Mouse (Mus musculus): ENCODE data around the gene Gnmt.
"Not testable (repeated sequence)": the region's sequence is repeated elsewhere in the genome, so short reads cannot be mapped to it uniquely, and the experiment has no call there.

Gnmt gene

DNA sequence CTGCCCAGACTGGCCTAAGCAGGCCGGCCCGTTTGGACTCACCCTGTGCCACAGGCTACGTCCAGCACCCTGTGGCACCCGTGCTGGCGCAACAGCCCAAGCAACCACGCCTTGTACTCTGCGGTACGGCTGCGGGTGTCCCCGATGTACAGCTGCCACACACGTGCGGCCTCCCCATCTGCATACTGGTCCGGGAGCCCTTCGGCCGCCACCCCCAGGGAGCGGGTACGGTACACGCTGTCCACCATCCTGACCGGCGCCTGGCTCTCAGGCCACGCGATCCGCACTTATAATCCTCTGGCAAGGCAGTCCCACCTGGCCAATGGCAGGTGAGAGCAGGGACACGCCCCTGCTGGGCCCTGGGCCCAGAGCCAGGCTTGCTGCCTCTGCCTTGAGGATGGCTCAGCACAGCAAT is at the start of gene Gnmt:
Gene Gnmt (minus strand): TSS at position 265 of the 415 bp plus-strand sequence.
- no peak for DNase-seq

DNA sequence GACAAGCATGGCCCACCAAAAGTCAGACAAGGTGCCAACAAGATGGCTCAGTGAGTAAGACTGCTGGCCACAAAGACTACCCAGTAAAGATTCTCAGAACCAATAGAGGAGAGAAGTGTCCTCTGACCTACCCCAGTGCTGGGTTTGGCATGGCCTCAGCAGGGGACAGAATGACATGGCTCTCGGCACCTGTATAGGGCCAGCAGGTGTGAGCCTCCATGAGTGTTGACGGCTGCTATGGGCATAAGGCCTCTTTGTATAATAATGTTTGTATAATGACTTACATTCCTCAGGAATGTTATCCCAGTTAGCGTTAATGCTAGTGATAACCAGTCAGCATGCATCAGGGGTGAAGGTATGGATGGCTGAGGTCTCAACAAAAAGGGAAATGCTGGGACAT is 47.1 kb upstream of the Gnmt start:
- DNase-seq, result no peak

DNA sequence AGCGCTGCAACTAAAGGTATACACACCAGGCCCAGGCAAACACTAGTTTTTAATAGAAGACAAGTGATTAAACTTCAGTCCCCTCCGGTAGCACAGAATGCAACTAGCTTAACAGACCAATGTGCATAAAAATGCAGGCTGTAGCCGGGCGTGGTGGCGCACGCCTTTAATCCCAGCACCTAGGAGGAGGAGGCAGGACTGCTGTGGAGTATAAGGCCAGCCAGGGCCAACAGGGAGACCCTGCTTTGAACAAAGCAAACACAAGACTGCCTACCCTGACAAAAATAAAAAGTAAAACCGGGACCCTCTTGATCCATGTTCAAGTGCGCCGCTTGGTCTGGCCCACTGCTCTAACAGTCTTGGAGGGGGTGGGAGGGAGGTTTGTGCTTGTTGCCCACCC is 46.1 kb upstream of the Gnmt start:
- DNase-seq, result no peak

DNA sequence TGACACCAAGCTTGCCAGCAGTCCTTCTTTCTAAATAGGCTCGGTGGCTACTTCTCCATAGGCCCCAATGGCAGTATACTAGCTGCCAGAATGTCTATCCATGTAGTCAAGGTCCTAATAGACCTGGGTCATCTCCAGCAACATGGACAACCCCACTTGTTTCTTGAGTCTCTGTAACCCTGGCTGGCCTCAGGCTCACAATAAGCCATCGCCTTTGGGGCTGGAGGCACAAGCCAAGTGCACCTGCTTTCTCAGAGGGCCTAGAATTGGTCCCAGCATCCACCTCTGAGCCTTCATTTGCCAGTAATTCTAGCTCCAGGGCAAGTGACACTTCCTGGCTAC is 45.1 kb upstream of the Gnmt start:
- DNase-seq, result no peak

DNA sequence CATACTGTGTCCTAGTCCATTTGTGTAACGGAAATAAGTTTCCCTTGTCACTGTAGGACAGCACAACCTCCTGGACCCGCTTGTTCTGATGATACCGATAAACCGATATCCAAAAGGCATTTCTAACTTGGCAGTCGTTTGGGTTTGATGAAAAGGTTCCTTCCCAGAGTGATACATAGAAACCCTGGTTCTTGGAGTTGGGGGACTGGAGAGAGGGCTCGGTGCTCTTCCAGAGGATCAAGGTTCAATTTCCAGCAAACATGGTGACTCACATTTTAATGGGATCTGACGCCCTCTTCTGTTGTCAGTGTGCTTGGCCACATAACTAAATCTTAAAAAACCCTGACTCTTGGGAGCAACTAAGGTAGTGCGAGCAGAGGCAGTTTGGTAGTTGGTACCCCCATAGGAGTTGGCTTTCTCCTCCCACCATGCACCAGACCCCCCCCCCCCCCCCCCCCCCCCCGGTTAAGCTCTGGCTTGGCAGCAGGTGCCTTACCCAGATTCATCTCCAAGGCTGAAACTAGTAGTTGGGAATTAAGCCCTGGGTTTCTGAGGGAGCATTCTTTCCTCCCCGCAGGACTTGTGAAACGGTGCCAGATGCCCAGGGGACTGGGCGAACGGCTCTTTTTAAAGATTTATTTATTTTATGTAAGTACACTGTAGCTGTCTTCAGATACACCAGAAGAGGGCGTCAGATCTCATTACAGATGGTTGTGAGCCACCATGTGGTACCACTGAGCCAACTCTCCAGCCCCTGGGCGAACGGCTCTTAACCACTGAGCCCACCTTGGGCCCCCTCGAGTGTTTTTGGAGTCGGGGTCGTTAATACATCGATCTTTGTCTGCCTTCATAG is 44.5 kb upstream of the Gnmt start:
- no peak for DNase-seq

DNA sequence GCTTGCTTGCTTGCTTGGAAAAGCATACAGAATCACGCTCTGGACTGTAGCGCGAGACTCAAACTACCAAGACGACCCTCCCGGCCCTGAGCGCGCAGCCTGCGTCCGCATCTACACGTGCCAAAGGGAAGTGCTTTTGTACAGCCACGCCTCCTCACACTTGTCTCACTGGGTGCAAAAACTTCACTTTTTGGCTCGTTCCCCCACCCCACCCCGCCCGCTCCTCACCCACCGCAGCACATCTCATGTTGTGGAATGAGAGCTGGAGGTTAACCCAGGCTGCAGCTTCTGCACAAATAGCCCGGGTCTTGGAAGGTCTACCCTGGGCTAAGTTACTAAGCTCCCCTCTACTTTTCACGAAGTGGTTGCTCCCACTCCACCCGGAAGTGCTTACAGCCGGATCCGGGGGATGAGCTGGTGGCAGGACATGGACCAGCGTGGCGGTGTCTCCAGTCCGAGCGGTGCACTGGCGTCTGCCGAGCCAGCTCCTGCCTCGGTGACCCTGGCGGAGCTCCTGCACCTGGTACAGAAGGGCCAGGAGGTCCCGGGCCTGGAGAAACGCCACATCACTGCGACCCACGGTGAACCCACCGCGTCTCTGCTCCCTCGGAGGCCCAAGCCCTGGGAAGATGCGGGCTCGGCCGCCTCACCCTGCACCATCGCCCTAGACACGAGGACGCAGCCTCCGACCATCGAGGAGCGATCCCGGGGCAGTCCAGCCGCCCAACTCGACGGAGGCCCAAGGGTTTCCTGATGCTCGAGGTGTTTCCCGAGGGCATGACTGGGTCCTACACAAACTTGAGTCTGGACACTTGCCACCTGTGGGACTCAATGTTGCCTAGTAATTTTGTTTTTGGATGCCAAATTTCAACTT is 43.7 kb upstream of the Gnmt start, which contains the start of gene 2310039H08Rik:
Gene 2310039H08Rik (plus strand): TSS at position 232 of the 874 bp plus-strand sequence.
- DNase-seq, result peak; percentile 76

DNA sequence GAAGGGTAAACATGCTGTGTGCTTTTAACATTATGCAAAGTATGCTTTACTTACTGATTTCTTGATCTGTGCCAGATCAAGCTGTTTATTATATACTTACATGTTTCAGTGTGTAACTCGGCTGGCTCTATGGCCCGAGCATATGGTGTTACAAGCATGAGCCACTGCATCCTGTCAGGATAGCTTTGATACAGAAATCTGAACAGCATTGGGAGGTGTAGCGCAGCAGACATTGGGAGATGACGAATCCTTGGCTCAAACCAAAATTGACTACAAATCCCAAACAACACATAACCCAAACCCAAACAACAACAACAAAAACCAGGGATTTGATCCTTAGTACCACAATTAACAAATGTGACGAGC is 43.1 kb upstream of the Gnmt start:
- DNase-seq, result no peak

DNA sequence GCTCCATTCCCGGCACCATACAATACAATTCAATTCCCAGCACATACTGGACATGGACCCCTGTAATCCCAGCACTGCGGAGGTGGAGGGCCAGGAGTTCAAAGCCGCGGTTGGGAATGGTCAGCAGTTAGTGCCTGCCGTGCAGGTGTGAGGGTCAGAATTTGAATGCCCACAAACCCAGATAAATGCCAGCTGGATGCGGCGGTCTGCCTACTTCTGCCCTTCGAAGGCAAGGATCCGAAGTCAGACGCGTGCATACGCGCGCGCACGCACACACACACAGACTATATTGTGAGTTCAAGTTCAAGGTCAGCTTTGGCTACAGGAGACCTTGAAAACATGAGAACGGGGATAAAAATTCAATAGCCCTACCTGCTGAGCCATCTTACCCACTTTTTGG is 42.6 kb upstream of the Gnmt start:
- no peak for DNase-seq

DNA sequence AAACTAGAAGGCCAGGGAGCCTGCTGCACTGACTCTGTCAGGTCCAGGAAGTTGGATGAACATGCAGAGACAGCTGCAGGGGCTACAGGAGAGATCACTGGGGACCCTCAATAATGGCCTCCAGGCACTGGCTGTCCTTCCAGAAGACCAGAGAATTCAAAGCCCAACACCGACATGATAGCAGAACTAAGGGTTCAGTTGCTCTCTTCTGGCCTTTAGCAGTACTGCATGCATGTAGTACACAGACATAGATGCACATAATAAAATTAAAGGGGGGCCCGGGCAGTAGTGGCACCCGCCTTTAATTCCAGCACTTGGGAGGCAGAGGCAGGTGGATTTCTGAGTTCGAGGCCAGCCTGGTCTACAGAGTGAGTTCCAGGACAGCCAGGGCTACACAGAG is 42.1 kb upstream of the Gnmt start:
- no peak for DNase-seq

DNA sequence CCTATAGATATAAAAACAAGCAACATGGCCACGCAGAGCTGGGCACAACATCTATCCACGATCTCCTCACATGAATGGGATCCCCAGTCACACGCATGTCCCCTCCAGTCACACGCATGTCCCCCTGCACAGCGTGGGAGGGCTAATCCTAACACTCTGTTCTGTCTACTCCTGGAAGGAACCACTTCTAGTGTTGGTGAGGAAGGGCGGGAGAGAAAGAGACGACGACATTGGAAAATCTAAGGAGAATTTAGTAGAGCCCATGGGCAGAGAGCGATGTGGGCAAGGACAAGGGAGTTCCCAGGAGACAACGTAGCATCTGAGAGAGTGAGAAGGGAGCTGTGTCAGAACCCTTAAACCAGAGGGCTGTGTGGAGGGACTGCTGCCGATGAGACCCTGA is 41.6 kb upstream of the Gnmt start:
- DNase-seq, result no peak

DNA sequence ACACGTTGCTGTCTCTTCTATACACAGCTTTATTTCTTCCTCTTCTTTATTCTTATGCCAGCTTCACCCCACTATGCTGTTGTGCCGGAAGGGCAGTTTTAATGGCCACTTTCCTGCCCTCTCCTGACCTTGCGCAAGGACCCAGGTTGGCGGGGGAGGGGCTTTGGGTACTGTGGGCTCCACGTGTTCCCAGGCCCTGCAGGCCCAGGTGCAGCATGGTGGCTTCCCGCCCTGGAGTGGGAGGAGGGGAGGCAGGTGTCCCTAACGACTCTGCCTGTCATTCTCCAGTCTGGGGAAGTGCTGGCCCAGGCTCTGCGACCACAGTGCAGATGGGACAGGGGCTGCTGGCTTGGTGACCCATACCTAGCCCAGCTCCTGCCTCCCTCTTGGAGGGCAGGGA is 38.9 kb upstream of the Gnmt start:
- no peak for DNase-seq

DNA sequence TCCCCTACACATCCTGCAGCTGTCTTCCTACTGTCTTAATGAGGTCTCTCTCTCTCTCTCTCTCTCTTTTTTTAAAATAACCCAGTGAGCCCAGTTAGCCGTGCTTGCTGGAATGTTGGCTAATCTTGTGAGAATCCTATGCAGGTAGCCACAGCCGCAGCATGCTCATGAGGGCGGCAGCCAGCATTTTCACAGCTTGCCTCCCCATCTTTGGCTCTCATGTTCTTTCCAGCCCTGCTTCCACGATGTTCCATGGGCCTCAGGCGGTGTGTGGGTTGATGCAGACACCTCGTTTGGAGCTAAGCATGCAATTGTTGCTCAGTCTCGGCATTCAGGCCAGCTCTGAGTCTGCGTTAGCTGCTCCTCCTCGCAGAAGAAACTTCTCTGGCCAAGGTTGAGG is 35.9 kb upstream of the Gnmt start:
- DNase-seq, result not testable (repeated sequence)

DNA sequence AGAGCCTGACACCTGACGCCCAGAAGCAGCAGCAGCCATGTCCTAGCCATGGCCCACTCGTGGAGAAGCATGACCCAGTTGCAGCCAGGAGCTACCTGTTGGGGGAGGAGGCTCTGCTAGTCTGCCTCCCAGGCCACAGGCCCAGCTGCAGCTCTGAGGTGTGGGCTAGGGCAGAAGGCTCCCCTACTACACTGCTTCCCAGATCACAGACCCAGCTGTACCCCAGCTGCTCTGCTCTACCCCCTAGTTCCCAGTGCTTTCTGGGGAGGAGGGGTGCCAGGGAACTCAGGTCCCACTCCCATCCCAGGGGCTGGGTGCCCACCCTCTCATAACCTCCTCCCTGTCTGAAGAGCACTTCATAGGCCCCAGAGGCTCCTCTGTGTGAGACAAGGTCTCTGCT is 34.6 kb upstream of the Gnmt start, which contains the start of gene Ptcra:
Gene Ptcra (minus strand): TSS at position 169 of the 400 bp plus-strand sequence.
- no peak for DNase-seq

DNA sequence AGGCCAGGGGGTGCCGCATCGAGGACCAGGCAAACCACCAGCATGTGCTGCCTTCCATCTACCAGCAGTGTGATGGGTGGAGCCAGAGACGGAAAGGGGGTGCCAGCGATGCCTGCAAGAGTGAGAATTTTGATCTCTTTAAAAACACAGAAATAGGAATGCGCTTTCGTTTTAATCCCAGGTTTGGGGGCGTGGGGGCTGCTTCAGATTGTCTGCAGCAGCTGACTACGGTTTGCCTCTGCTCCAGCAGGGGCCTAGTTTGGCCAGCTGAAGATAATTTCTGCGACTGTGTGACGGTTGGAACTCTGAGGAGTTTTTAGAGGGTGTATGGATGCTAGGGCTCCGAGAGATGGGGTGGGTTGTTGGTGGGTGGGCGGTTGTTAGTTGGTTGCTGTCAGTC is 29.8 kb upstream of the Gnmt start:
- no peak for DNase-seq

DNA sequence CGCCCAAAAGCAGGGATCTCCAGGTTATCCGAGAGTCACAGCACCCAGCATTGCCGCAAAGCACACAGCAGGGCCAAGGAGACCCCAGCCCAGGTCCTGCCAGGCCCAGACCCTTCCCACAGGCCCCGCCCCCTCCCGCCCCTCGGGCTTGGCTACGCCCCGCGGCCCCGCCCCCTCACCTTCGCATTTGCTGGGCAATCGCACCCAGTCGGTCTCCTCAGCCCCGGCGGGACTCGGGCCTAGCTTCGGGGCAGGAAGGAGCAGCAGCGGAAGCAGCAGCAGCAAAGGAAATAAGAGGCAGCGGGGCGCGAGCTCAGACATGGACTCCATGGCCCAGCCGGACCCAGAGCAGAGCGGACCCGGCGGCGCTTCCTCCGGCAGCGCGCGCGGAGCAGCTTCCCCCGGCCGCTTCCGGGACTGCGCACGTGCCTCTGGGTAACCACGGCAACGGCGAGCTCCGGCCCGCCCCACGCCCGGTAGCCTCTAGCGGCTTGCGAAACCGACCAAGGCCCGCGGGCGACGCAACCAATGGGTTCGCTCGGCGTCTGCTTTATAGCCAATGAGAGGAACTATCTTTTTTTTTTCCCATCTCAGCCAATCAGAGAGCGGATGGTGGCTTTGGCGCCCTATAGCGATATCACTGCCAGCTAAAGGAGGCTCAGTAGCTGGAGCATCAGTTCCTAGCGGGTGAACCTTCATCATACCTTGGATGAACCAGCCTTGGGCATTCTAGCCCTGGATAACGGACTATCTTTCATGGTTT is 23.0 kb upstream of the Gnmt start, which contains the start of gene Cnpy3:
Gene Cnpy3 (minus strand): TSS at position 421 of the 763 bp plus-strand sequence.
- peak; percentile 97 for DNase-seq

DNA sequence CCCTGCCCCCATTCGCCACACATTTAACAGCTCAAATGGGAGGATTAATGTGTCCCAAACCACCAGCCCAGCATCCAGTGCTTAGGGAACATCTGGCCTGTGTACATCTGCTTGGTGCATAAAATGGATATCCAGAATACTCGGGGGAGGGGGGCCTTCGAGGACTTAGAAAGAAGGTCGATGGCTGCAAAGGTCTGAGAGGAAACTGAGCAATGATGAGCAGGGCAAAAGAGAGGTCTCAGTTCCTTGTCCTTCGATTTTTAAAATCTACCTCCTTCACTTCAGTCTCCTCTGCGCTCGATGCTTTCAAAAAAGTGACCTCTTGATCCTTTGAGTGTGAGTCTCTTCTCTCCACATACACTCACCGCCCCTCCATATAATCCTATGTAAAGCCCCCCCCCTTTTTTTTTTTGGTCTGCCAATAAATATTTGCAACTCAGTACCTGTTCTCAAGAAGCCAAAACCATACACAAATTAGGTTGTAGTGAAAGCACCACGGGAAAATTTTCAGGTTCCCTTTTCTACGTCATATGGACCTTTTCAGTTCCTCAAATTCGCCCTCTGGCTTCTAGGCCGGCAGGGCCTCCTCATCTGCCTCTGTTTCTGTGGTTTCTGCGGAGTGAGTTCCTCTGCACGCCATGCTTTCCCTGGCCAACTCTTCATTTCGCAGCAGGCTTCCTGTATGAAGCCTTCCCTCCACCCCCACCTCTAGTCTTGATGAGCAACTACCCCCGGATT is 22.3 kb upstream of the Gnmt start:
- no peak for DNase-seq

DNA sequence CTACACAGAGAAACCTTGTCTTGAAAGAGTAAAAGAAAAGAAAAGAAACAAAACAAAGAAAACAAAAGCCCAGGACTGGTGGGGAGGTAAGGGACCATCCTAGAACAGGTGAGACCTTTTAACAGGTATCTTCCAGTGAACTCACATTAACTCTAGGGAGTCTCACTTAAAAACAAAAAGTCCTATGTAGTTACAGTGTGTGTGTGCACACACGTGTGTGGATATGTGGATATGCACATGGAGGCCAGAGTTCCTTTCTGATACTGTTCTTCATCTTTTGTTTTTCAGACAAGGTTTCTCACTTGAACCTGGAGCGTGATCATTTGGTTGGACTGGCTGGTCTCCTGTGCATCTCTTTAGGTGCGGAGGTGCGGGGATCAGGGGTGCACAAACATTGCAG is 21.6 kb upstream of the Gnmt start:
- no peak for DNase-seq

DNA sequence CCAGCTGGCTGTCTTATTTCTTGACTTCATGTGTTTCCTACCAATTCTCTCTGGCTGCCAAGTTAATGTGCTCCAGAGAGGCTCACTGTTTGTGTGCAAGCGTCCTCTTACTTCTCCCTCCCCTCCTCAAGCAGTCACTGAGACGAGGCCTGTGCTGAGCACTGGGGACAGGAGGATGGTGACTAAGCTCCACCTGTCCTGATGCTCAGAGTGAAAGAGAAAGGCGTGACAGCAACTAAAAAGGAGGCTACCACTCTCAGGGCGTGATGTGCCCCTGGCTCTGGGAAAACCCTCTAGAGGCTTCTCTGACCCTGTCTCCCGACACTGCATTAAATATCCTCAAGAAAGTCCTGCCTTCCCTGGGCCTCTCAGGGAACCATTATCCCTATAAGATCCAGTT is 20.3 kb upstream of the Gnmt start:
- no peak for DNase-seq

DNA sequence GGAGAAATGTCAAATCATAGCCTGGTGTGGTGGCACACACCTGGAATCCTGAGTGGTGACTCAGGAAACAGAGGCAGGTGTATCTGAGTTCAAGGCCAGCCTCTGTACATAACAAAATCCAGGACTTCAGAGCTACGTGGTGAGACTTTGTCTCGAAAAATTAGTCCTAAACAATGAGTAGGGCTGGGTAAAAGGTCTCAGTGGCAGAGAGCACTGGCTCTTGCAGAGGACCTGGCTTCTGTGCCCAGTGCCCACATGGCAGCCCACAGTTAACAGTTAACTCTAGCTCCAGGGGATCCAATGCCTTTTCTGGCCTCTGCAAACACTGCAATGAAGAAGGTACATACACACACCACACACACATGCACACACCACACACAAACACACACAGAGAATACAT is 18.8 kb upstream of the Gnmt start:
- DNase-seq, result no peak

DNA sequence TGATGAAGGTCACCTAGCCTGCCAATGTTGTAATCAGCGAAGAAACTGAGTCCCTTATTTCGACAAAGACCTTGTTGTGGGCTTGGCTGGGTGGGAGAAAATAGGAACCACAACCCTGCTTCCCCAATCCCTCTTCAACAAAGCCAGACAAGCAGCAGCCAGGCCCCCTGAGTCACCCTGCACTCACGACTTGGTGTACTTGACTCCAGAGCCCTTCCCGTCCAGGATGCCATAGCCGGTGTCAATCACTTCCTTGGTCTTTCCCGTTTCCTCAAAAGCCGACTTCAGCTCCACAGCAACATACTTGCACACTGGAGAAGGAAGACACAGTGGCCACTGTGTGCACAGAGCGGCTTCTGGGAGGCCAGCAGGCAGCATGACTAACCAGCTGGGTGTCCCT is 18.3 kb upstream of the Gnmt start:
- DNase-seq, result no peak

DNA sequence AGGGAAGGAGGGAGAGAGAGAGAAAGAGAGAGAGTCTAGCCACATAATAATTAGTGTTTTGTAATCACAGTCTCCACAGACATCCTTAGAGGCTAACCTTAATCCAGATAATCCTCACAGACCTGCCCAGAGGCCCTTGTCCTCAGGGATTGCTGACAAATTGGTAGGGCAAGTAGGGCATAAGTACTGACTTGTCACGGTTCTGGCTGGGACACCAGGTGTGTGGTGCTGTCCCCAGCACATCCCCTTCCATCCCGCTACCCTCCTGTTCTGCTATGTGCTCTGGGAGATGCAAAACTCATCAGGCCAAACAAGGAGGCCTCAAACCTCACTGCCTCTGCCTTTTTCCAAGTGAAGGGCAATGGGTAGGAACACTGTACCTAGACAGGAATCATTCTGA is 16.5 kb upstream of the Gnmt start:
- DNase-seq, result no peak

DNA sequence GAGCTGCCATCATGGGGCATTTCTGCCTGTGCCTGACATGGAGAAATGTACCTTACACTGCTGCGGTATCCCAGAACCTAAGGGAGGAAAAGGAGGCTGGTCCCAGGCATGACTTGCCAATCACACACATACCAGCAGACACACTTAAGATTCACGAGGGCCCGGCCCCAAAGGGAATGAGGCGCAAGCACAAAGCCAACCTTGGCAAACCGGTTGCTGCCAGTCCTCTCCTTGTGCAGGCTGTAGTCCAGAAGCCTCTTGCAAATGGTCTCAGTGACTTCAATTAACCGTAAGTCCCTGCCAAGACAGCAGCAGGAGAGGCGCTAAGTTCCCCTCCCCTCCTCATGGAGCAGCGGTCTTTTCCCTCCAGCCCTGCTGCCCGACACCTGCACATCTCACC is 14.0 kb upstream of the Gnmt start:
- no peak for DNase-seq

DNA sequence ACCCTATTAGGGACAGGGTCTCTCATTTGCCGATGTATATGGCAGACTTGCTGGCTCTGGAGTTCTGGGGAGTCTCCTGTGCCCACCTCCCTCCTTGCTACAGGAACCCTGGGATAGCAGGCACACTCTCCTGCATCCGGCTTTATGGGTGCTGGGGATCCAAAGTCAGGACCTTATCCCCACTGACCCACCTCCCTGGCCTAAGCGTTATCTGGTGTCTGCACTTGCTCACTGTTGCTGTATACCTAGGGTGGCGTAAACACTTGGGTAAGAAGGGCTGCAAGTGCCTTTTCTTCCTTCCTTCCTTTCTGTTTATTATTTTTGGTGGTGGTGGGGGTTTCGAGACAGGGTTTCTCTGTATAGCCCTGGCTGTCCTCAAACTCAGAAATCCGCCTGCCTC is 12.3 kb upstream of the Gnmt start:
- no peak for DNase-seq
